Mouse (Mus musculus) erythroblast, embryonic 14.5 days (primary cell): ENCODE results near the gene Fgfr2. TPM values are rescaled to one million over a fixed set of nuclear protein-coding genes. Genes with fewer than 3 reads are reported as not detected.

Source experiments
- H3K27me3 ChIP-seq: 2 replicates; pipeline ENCODE4 v1.6.1; 2012; ENCODE audit warnings: inconsistent platforms; ENCODE audit not compliant: control insufficient read depth
- H3K36me3 ChIP-seq: 2 replicates; pipeline ENCODE4 v1.6.1; 2012; ENCODE audit warnings: mild to moderate bottlenecking, inconsistent platforms; ENCODE audit not compliant: control insufficient read depth
- H3K4me1 ChIP-seq: 2 replicates; pipeline ENCODE4 v1.6.1; 2012; ENCODE audit warnings: inconsistent platforms; ENCODE audit not compliant: control insufficient read depth
- H3K4me3 ChIP-seq: replicated peaks from 2 replicates; pipeline ENCODE3; 2012; ENCODE audit warnings: moderate library complexity, mild to moderate bottlenecking, inconsistent platforms
- H3K9me3 ChIP-seq: 2 replicates; pipeline ENCODE4 v1.6.1; 2012; ENCODE audit warnings: low read length, inconsistent platforms, mixed read lengths; ENCODE audit not compliant: control insufficient read depth
- GATA1 ChIP-seq: IDR thresholded peaks from 2 replicates; pipeline ENCODE4 v1.6.1; 2012; ENCODE audit warnings: low read length, inconsistent platforms, mixed read lengths
- TAL1 ChIP-seq: IDR thresholded peaks from 3 replicates; pipeline ENCODE4 v1.6.1; 2012; ENCODE audit warnings: low read length, inconsistent platforms, mixed read lengths
- polyA plus RNA-seq: library from polyadenylated mRNA; stranded (reverse); fragments of >175 nt; gene quantifications from 2 replicates; pipeline ENCODE4 v1.2.3, GENCODE M21; 2012

The Fgfr2 gene
- polyA plus RNA-seq, 1 experiment = not detected

DNA sequence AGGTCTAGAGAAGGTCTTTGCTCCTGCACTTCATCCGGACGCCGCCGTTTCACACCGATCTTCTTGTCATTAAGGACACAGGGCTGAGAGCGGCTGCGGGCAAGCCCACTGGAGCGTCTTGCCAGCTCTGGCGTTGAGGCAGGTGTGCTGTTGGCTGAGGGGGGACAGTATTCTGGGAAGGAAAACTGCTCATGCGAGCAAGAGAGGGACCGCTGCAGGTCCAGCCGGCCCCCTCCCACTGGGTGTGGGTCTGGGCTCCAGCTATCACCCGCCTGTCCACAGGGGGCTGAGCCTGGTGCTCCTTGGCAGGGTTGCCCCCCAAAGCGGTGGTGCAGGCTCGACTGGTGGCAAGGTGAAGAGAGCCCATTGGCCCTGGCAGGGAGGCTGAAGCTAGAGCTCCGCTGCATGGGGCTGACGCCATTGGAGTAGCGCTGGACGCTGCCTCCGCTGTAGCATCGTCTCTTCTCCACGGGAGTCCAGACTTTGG, 363.7 kb downstream of the Fgfr2 start:
- TF ChIP-seq GATA1 (no peak), TAL1 (no peak)
- peaks cover 100% of the 10 kb centered on the region for H3K36me3 ChIP-seq
- H3K9me3 ChIP-seq = no peaks in the 10 kb centered on the region
- H3K27me3 ChIP-seq = no peaks in the 10 kb centered on the region
- H3K4me1 ChIP-seq = peaks cover 72% of the 10 kb centered on the region
- H3K4me3 ChIP-seq = no peak overlapping the region

DNA sequence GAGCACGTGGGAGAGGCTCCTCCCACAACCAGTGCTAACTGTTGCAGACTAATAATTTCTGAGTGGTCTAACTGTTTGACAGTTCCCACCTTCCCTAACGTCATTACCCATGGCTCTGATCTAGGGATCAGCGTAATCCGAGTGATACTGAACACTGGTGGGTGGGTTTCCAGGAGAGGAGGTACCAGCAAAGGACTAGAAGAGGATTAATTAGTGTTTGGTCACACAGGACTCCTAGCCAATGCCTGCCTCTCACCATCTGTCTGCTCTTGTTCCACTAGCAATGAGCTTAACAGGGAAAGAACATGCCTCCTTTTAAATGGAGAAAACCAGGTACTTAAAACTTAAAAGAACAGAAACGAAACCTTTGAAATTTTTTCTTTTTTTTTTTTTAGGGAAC, 364.3 kb downstream of the Fgfr2 start:
- Histone ChIP-seq H3K4me3 (no peak overlapping the region), H3K36me3 (peaks cover 100% of the 10 kb centered on the region), H3K4me1 (peaks cover 72% of the 10 kb centered on the region), H3K27me3 (no peaks in the 10 kb centered on the region), H3K9me3 (no peaks in the 10 kb centered on the region)
- TF ChIP-seq GATA1 (no peak), TAL1 (no peak)

- H3K9me3 ChIP-seq = no peaks in the 10 kb centered on the region
- H3K4me1 ChIP-seq = peaks cover 71% of the 10 kb centered on the region
- H3K27me3 ChIP-seq = no peaks in the 10 kb centered on the region
- no peak for TF ChIP-seq TAL1
- TF ChIP-seq GATA1 = no peak
- H3K36me3 ChIP-seq = peaks cover 100% of the 10 kb centered on the region
- H3K4me3 ChIP-seq = no peak overlapping the region
Measured at GRCm38 (mm10) chr7:132756325-132756724, 366.8 kb downstream of the Fgfr2 start.

- Histone ChIP-seq H3K27me3 (no peaks in the 10 kb centered on the region), H3K36me3 (peaks cover 100% of the 10 kb centered on the region), H3K9me3 (no peaks in the 10 kb centered on the region), H3K4me1 (peaks cover 71% of the 10 kb centered on the region), H3K4me3 (no peak overlapping the region)
- TF ChIP-seq GATA1 (no peak), TAL1 (no peak)
Measured at GRCm38 (mm10) chr7:132754389-132754750, 368.8 kb downstream of the Fgfr2 start.

DNA sequence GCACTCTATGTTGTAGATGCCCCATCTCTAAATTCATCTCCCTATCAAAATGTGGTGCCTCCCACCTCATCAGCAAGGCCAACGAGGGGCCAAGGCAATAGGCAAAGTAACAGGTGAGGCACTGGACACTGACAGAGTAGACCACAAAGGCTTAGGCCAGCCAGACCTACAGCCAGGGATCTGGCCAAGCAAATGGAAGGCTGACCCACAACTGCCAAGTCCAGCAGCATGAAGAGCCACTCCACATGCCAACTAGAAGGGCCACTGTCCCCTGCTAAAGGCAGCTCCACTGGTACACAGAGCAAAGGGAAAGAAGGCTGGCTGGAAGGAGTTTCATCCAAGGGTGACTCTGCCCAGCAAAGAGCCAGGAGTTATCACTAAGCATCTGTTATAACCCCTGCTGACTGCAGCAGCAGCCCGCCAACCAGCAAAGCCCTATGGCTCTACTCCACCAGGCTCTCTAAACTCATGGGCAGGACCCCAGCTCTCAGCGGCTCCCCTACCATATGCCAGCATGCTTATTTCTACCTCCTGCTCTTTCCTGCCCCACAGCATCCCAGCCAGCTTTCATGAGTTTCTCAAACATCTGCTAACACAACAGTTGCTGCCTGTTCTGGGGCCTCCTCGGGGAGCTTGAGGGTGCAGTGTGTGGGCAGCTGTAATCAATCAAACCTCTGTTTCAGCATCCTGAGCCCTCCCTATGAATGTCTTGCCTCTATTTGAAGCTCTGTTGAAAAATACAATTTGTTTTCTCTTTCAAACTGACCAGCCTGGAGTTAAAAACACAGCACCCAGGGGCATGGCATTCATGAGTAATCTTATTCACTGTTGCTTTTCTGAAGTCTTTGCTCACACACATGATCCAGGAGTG, 369.4 kb downstream of the Fgfr2 start:
- TF ChIP-seq TAL1 = no peak
- TF ChIP-seq GATA1 = no peak
- Histone ChIP-seq H3K36me3 (peaks cover 100% of the 10 kb centered on the region), H3K4me1 (peaks cover 73% of the 10 kb centered on the region), H3K4me3 (no peak overlapping the region), H3K27me3 (no peaks in the 10 kb centered on the region), H3K9me3 (no peaks in the 10 kb centered on the region)

DNA sequence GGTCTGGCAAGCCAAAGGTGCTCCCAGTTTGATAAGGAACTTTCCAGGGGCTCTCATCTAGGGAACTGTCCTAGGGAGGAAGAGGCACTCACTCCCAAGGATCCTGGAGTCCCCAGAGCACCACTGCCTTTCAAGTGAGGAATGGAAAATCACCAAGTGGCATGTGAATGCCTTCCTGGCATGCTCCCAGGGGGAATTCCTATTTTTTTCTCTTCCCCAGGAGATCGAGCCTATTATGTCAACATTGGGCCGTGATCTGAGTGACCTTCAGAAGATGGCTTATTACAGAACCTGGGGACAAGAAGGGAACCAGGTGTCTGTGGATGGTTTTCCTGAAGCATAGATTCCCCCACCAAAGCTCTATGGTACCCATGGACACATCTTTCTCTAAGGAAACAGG, 371.4 kb downstream of the Fgfr2 start:
- no peak for TF ChIP-seq TAL1
- TF ChIP-seq GATA1 = no peak
- Histone ChIP-seq H3K36me3 (peaks cover 100% of the 10 kb centered on the region), H3K27me3 (no peaks in the 10 kb centered on the region), H3K9me3 (no peaks in the 10 kb centered on the region), H3K4me1 (peaks cover 74% of the 10 kb centered on the region), H3K4me3 (no peak overlapping the region)

GRCm38 (mm10) chr7:132749504-132749903, 373.6 kb downstream of the Fgfr2 start:
- TF ChIP-seq GATA1 (no peak), TAL1 (no peak)
- peaks cover 94% of the 10 kb centered on the region for H3K36me3 ChIP-seq
- H3K4me3 ChIP-seq = no peak overlapping the region
- no peaks in the 10 kb centered on the region for H3K27me3 ChIP-seq
- H3K4me1 ChIP-seq = peaks cover 68% of the 10 kb centered on the region
- no peaks in the 10 kb centered on the region for H3K9me3 ChIP-seq

- Histone ChIP-seq H3K36me3 (peaks cover 83% of the 10 kb centered on the region), H3K4me1 (peaks cover 57% of the 10 kb centered on the region)
Measured at GRCm38 (mm10) chr7:132748076-132748769, 374.9 kb downstream of the Fgfr2 start.

GRCm38 (mm10) chr7:132747096-132747495, 376.1 kb downstream of the Fgfr2 start:
- Histone ChIP-seq H3K27me3 (no peaks in the 10 kb centered on the region), H3K36me3 (peaks cover 83% of the 10 kb centered on the region), H3K9me3 (no peaks in the 10 kb centered on the region), H3K4me3 (no peak overlapping the region), H3K4me1 (peaks cover 65% of the 10 kb centered on the region)
- no peak for TF ChIP-seq TAL1
- no peak for TF ChIP-seq GATA1

More at GRCm38 (mm10) chr7:132748076-132748769, 374.9 kb downstream of the Fgfr2 start:
- Histone ChIP-seq H3K9me3 (no peaks in the 10 kb centered on the region), H3K4me3 (no peak overlapping the region), H3K27me3 (no peaks in the 10 kb centered on the region)
- TF ChIP-seq GATA1 (no peak), TAL1 (no peak)
